Mouse (Mus musculus) heart, adult 2 months (tissue): ENCODE data around the gene Olfr145. TPM values are rescaled to one million over a fixed set of nuclear protein-coding genes. Genes with fewer than 3 reads are reported as not detected.

Experiments used
- DNase-seq, 2 experiments: peaks; one replicate each; pipeline ENCODE4 v3.0.0; 2021
- H3K27ac ChIP-seq: fragments of 200-600 bp; 2 replicates; pipeline ENCODE4 v1.8.1; 2022
- H3K27me3 ChIP-seq: fragments of 200-500 bp; 2 replicates; pipeline ENCODE4 v1.6.1; 2012; ENCODE audit warnings: mild to moderate bottlenecking, low read length, inconsistent platforms, mixed read lengths; ENCODE audit not compliant: control insufficient read depth, insufficient read depth
- H3K36me3 ChIP-seq: fragments of 200-500 bp; 2 replicates; pipeline ENCODE4 v1.6.1; 2012; ENCODE audit warnings: low read length, inconsistent platforms; ENCODE audit not compliant: control insufficient read depth, insufficient read depth
- H3K4me1 ChIP-seq: fragments of 200-500 bp; 2 replicates; pipeline ENCODE4 v1.6.1; 2011; ENCODE audit warnings: low read length; ENCODE audit not compliant: control insufficient read depth, insufficient read depth
- H3K4me3 ChIP-seq: fragments of 200-600 bp; 2 replicates; pipeline ENCODE4 v1.8.1; 2022
- H3K79me2 ChIP-seq: fragments of 200-500 bp; replicated peaks from 2 replicates; pipeline ENCODE4 v1.6.1; 2012; ENCODE audit warnings: mild to moderate bottlenecking, inconsistent platforms, low read length, moderate library complexity, mixed read lengths; ENCODE audit not compliant: control insufficient read depth, insufficient read depth
- H3K9ac ChIP-seq: fragments of 200-500 bp; 2 replicates; pipeline ENCODE4 v1.6.1; 2012; ENCODE audit warnings: low read depth, mild to moderate bottlenecking, control low read depth, inconsistent platforms, low read length, mixed read lengths
- CTCF ChIP-seq: fragments of 200-600 bp; IDR thresholded peaks from 2 replicates; pipeline ENCODE4 v1.8.1; 2022; ENCODE audit warnings: antibody characterized with exemption, mild to moderate bottlenecking, moderate library complexity
- EP300 ChIP-seq: fragments of 200-500 bp; IDR thresholded peaks from 2 replicates; pipeline ENCODE4 v1.6.1; 2011; ENCODE audit warnings: low read depth, low read length, control low read depth; ENCODE audit not compliant: insufficient read depth
- POLR2A ChIP-seq: fragments of 200-500 bp; IDR thresholded peaks from 2 replicates; pipeline ENCODE4 v1.6.1; 2011; ENCODE audit warnings: mild to moderate bottlenecking, low read depth, low read length, control low read depth; ENCODE audit not compliant: insufficient read depth
- WGBS: fragments of 180-500 bp; shearing (Covaris S2); methylation state at CpG from one replicate; pipeline ENCODE4 v1.1.7; 2018; 5-methylcytosine and 5-hydroxymethylcytosine counted together
- intact Hi-C: fragments of 180-260 bp; cut with DNase I; formaldehyde crosslinking; loops from one replicate; pipeline ENCODE4 v1.15.1; 2025
- polyA plus RNA-seq: library from polyadenylated mRNA; depleted of rRNA; stranded (reverse); fragments of >200 nt; gene quantifications from 2 replicates; pipeline ENCODE4 v1.2.3, GENCODE M21; 2012; rRNA removed
- total RNA-seq, 2 experiments: library from RNA; stranded (reverse); gene quantifications; 2 replicates each; pipeline ENCODE4 v1.2.3; 2021

Olfr145 gene
- total and polyA plus RNA-seq, 3 experiments, result not detected

- DNase-seq, result no peak
- no peaks in the 10 kb centered on the region for H3K27me3 ChIP-seq
- TF ChIP-seq POLR2A (no peak), CTCF (no peak), EP300 (no peak)
- no peak overlapping the region for H3K4me3 ChIP-seq
- H3K4me1 ChIP-seq, result no peaks in the 10 kb centered on the region
- H3K27ac ChIP-seq, result no peak overlapping the region
- 54% methylated on average over 3 of the region's 3 CpGs for WGBS
- H3K36me3 ChIP-seq, result no peaks in the 10 kb centered on the region
- intact Hi-C loops, result no loop called here
- no peaks in the 10 kb centered on the region for H3K79me2 ChIP-seq
- H3K9ac ChIP-seq, result no peak overlapping the region
These were observed 29.8 kb downstream of the Olfr145 start for GRCm38 (mm10) chr9:37926019-37927013.

GRCm38 (mm10) chr9:37932519-37932918 lies 36.0 kb downstream of the Olfr145 start:
- WGBS, result 10% methylated on average over 11 of the region's 11 CpGs
- Histone ChIP-seq H3K4me1 (no peaks in the 10 kb centered on the region), H3K79me2 (no peaks in the 10 kb centered on the region), H3K4me3 (no peak overlapping the region), H3K9ac (no peak overlapping the region), H3K27me3 (no peaks in the 10 kb centered on the region), H3K36me3 (no peaks in the 10 kb centered on the region), H3K27ac (no peak overlapping the region)
- TF ChIP-seq EP300 (no peak), CTCF (peak; percentile 86), POLR2A (no peak)
- intact Hi-C loops, result loop anchor here (1.0 to 2.0 kb wide), 2 partner anchors 242 to 502 kb away; no protein-coding TSS in a partner anchor
- DNase-seq, result peak; percentile 10 to 14

GRCm38 (mm10) chr9:37934146-37934545 lies 37.6 kb downstream of the Olfr145 start:
- H3K4me1 ChIP-seq, result no peaks in the 10 kb centered on the region
- no peak overlapping the region for H3K27ac ChIP-seq
- H3K27me3 ChIP-seq, result no peaks in the 10 kb centered on the region
- TF ChIP-seq CTCF, result no peak
- TF ChIP-seq POLR2A, result no peak
- TF ChIP-seq EP300, result no peak
- DNase-seq, result no peak
- intact Hi-C loops, result no loop called here
- no peaks in the 10 kb centered on the region for H3K36me3 ChIP-seq
- no peak overlapping the region for H3K4me3 ChIP-seq
- no peak overlapping the region for H3K9ac ChIP-seq
- no peaks in the 10 kb centered on the region for H3K79me2 ChIP-seq

- H3K9ac ChIP-seq, result no peak overlapping the region
- H3K36me3 ChIP-seq, result no peaks in the 10 kb centered on the region
- H3K4me3 ChIP-seq, result no peak overlapping the region
- TF ChIP-seq POLR2A, result no peak
- TF ChIP-seq CTCF, result no peak
- TF ChIP-seq EP300, result no peak
- 86% methylated on average over 2 of the region's 2 CpGs for WGBS
- no peaks in the 10 kb centered on the region for H3K27me3 ChIP-seq
- DNase-seq, result no peak
- intact Hi-C loops, result no loop called here
- no peaks in the 10 kb centered on the region for H3K79me2 ChIP-seq
- no peaks in the 10 kb centered on the region for H3K4me1 ChIP-seq
- H3K27ac ChIP-seq, result no peak overlapping the region
These were observed 44.6 kb downstream of the Olfr145 start for GRCm38 (mm10) chr9:37941167-37941566.

Other genes with a start within 250 kb of the Olfr145 start
- 10 to 100 TPM; 30.7 to 32.9 TPM for gene Tbrg1, start 239.4 kb upstream of the Olfr145 start, total RNA-seq
- gene Tbrg1, start 239.4 kb upstream of the Olfr145 start, polyA plus RNA-seq, result 22.8 and 31.1 TPM in 2 replicates
- not detected for gene Panx3, start 227.5 kb upstream of the Olfr145 start, total RNA-seq
- gene Panx3, start 227.5 kb upstream of the Olfr145 start, polyA plus RNA-seq, result not detected in 2 replicates
- gene Olfr160, start 180.5 kb upstream of the Olfr145 start, total RNA-seq, result not detected
- not detected in 2 replicates for gene Olfr160, start 180.5 kb upstream of the Olfr145 start, polyA plus RNA-seq
- not detected for gene Olfr874, start 151.6 kb upstream of the Olfr145 start, total RNA-seq
- gene Olfr874, start 151.6 kb upstream of the Olfr145 start, polyA plus RNA-seq, result not detected in 2 replicates
- gene Olfr875, start 124.9 kb upstream of the Olfr145 start, total RNA-seq, result not detected
- not detected in 2 replicates for gene Olfr875, start 124.9 kb upstream of the Olfr145 start, polyA plus RNA-seq
- not detected for gene Olfr876, start 93.7 kb upstream of the Olfr145 start, total RNA-seq
- not detected in 2 replicates for gene Olfr876, start 93.7 kb upstream of the Olfr145 start, polyA plus RNA-seq
- not detected for gene Olfr877, start 42.5 kb upstream of the Olfr145 start, total RNA-seq
- gene Olfr877, start 42.5 kb upstream of the Olfr145 start, polyA plus RNA-seq, result not detected in 2 replicates
- not detected for gene Olfr878, start 21.1 kb downstream of the Olfr145 start, total RNA-seq
- gene Olfr878, start 21.1 kb downstream of the Olfr145 start, polyA plus RNA-seq, result not detected in 2 replicates
- gene Olfr881, start 95.1 kb downstream of the Olfr145 start, total RNA-seq, result not detected
- gene Olfr881, start 95.1 kb downstream of the Olfr145 start, polyA plus RNA-seq, result not detected in 2 replicates
- not detected for gene Olfr883, start 129.1 kb downstream of the Olfr145 start, total RNA-seq
- not detected in 2 replicates for gene Olfr883, start 129.1 kb downstream of the Olfr145 start, polyA plus RNA-seq
- not detected for gene Olfr884, start 149.8 kb downstream of the Olfr145 start, total RNA-seq
- not detected in 2 replicates for gene Olfr884, start 149.8 kb downstream of the Olfr145 start, polyA plus RNA-seq
- gene Olfr885, start 164.6 kb downstream of the Olfr145 start, total RNA-seq, result not detected
- not detected in 2 replicates for gene Olfr885, start 164.6 kb downstream of the Olfr145 start, polyA plus RNA-seq
- not detected for gene Olfr887, start 187.3 kb downstream of the Olfr145 start, total RNA-seq
- gene Olfr887, start 187.3 kb downstream of the Olfr145 start, polyA plus RNA-seq, result not detected in 2 replicates
- not detected for gene Olfr888, start 211.4 kb downstream of the Olfr145 start, total RNA-seq
- not detected in 2 replicates for gene Olfr888, start 211.4 kb downstream of the Olfr145 start, polyA plus RNA-seq
- not detected for gene Olfr889, start 218.5 kb downstream of the Olfr145 start, total RNA-seq
- gene Olfr889, start 218.5 kb downstream of the Olfr145 start, polyA plus RNA-seq, result not detected in 2 replicates
- not detected for gene Olfr890, start 245.8 kb downstream of the Olfr145 start, total RNA-seq
- gene Olfr890, start 245.8 kb downstream of the Olfr145 start, polyA plus RNA-seq, result not detected in 2 replicates